Mouse (Mus musculus): ENCODE results near the gene Cabin1.

Cabin1 gene

GRCm38 (mm10) chr10:75701280-75701679, 62.9 kb downstream of the Cabin1 start:
- DNase-seq (ENCODE audit: low spot score in 2 of 2) = no peak

GRCm38 (mm10) chr10:75697693-75698092, 66.4 kb downstream of the Cabin1 start:
- no peak for DNase-seq (ENCODE audit: low spot score in 2 of 2)

DNA sequence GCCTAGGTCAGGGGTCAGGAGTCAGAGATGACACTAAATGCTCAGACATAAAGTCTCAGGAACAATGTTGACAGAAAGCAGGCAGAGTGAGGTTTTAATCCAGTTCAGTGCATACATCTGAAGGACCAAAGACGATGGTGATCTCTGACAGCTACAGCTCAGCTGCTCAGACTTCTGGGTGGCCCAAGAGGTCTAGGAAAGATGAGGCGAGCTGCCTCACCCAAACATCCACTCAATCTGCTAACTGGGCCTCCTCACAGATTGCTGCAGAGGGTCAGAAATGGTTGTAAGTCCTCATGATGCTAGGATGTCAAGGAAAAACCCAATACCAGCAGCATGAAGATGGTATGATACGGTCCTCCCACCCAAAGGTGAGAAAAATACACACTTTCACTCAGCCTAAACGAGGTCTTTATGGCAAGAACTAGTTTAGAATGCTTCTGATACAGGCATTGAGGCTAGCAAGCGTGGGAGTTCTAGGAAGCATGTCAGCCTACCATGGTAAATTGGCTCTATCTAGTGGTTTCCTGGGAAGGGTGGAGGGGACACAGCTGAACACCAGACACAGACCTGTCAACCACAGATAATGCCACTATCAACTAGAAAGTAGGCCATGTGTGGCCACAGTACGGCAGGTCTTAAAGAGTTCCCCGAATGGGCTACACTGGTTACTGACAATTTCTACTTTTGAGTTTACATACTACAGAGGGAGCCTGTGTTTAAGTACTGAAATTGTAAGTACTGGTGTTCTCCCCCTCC, 67.4 kb downstream of the Cabin1 start:
- DNase-seq (ENCODE audit: low spot score in 2 of 2) = no peak

DNA sequence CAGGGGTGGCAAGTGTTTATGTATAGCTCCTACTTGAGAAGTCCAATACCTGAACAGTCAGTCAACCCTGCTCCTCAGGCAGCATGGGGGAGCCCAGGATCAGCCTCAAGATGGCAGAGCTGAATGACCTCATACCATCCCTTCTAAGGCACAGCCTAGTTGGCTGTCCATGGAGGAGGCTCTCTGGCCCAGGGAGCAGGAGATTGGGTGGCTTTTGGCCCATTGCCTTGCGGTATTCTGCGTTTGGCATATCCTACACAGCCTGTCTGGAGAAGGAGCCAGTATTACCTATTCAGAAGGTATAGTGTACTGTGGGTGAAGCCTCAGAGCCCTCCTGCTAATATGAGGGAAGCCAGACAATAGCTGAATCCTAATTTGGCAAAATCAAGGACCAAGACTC, 68.6 kb downstream of the Cabin1 start:
- DNase-seq (ENCODE audit: low spot score in 2 of 2) = no peak

GRCm38 (mm10) chr10:75695078-75695477, 69.1 kb downstream of the Cabin1 start:
- DNase-seq (ENCODE audit: low spot score in 2 of 2) = no peak

DNA sequence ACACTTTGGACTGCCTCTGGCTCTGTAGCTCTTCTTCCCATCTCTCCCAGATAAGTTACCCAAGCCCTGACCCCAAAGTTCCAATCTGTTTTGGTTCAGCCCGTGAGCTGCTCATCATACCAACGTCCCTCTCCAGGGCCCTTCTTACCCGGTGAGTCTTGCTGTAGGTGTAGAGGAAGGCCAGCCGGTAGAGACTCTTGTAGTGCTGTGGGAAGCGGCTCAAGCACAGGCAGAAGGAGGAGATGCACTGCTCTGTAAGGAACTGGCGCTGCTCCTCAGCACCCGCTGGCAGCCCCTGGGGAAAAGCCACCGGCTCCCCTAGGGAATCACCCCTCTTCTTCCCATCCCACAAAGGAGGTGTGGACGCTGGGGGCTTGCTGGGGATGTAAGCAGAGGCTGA, 69.6 kb downstream of the Cabin1 start:
- DNase-seq (ENCODE audit: low spot score in 2 of 2) = no peak

DNA sequence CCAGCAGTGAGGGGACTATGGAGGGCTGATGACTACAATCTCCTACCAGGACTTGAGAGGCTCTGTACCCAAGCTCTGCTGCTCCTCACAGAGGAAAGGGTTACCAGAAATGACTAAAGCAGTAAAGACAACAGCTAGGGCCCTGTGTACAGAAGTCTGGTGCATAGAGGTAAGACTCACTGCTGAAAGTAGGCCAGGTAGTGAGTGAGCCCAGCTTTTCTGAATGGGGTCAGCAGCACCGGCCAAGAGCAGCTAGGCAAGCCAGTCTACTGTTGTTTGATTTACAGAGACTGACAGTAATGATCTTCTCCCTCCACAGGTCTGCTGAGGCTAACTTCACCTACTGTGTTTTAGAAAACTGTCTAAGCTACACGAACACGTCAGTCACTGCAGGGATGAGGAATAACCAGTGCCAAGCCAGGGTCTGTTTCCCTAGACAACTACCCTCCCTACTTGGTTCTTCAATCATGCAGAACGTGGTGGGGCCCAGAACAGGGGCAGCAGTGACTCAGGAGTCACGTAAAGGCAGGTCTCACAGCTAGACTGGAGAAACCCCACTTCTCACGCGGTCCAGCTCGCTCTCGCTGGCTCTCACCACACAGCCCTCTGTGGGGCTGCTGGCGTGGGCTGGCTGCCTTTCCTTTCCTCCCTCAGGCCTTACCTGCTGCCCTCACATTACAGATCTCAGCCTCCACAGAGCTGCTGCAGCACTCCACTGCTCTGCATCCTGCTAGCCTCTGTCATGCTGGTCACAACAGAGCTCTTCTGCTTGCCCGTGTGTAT, 70.5 kb downstream of the Cabin1 start:
- DNase-seq (ENCODE audit: low spot score in 2 of 2) = no peak

GRCm38 (mm10) chr10:75688598-75688997, 75.5 kb downstream of the Cabin1 start:
- no peak for DNase-seq (ENCODE audit: low spot score in 2 of 2)

DNA sequence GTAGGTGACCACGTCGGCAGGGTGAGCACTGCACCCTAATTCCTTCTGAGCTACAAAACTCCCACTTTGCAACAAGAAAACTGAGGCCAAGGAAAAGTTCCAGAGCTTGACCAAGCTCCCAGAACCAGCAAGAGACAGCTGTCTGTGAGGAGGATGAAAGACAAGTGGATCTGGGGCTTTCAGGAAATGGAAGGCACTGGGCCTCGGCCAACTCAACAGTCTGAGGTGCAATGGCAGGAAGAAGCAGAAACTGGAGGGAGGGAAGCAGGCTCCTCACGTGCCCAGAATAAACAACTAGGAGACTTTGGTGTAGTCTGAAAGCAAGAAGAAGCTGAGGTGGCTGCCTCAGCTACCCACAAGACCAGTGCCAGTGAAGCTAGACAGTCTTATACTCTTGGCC, 77.4 kb downstream of the Cabin1 start:
- no peak for DNase-seq (ENCODE audit: low spot score in 2 of 2)

DNA sequence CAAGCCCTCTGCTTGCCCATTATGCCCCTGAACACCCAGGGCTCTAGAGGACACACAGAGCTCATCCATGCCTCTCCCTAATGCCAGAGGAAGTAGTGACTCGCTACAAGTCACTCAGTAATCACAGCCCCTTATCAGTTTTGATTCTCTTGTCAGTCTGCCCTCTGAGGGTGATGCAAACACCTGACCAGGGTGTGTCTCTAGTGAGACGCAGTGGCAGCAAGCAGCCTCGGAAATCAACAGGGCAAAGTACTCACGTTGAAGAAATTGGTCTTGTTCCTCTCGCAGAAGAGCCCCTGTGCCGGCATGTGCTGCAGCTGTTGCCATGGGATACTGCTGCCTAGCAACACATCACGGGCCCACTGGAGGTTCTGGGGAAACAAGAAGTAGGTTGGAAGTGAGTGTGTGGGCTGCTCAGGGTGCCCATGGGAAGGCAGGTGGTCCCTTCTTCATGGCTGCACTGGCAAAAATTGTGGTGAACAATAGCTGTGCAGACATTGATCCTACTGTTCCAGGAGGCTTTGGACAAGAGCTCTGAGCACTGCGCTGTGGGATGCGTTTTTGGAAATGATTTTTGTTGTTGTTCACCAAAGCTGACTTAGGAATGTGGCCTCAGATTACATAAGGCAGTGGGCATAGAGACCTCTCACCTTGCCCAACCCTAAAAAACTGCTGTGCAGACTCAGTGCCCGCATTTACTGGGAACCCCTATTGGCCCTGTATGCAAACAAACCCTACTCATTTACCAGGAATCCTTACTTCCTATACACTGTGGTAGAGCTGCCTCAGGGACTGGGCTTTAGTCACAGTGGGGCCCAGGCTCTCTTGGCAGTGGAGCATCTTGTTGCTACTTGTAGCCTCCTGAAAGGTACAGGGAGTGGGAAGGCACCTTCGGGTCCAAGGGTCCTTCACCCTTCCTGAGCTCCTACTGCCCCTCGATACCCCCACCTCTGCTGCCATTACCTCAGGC, 79.8 kb downstream of the Cabin1 start:
- no peak for DNase-seq (ENCODE audit: low spot score in 2 of 2)

DNA sequence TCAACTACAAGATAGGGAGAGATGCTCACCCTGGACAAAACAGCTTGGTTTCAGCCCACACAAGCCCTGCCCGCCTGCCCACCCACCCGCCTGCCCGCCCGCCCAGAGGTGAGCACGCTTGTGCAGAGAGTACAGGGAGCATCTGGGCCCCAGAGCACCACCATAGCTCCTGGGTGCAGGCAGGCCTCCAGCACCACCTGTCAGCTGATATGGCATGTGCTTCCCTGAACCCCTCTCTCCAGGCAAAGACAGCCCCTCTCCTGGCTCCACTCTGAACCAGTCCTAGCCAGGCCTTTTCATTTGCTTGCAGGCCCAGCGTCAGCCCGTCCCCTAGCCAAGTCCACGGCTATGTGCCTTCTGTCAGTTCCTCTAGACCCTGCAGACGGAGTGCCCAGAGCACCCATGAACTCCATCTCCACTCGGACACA, 83.6 kb downstream of the Cabin1 start:
- DNase-seq (ENCODE audit: low spot score in 2 of 2) = no peak

- no peak for DNase-seq (ENCODE audit: low spot score in 2 of 2)
These were observed 84.9 kb downstream of the Cabin1 start for GRCm38 (mm10) chr10:75679204-75679603.

- DNase-seq (ENCODE audit: low spot score in 2 of 2) = no peak
These were observed 86.2 kb downstream of the Cabin1 start for GRCm38 (mm10) chr10:75677989-75678388.

- DNase-seq (ENCODE audit: low spot score in 2 of 2) = no peak
These were observed 86.6 kb downstream of the Cabin1 start for GRCm38 (mm10) chr10:75677571-75677970.

GRCm38 (mm10) chr10:75676819-75677565, 87.1 kb downstream of the Cabin1 start:
- DNase-seq (ENCODE audit: low spot score in 2 of 2) = no peak

- no peak for DNase-seq (ENCODE audit: low spot score in 2 of 2)
These were observed 87.9 kb downstream of the Cabin1 start for GRCm38 (mm10) chr10:75676286-75676685.

DNA sequence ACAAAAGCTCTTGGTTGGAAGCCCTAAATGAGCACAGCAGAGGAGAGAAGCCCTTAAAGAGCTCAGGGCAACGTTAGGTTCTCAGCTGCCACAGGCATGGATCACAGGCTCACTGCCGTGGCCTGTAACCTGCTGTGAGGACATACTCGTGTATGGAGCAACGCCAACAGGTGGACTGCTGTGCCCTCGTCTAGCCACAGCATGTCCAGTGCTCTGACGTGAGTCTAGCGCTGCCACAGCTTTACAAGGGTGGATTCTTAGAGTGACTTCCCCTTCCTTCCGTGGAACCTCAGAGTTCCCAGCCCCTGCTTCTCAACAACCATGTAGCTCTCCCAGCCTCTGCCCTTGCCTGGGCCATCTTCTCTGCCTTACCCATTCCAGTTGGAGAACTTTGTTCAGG, 88.5 kb downstream of the Cabin1 start:
- DNase-seq (ENCODE audit: low spot score in 2 of 2) = no peak

GRCm38 (mm10) chr10:75669936-75670335, 94.2 kb downstream of the Cabin1 start:
- no peak for DNase-seq (ENCODE audit: low spot score in 2 of 2)

- DNase-seq (ENCODE audit: low spot score in 2 of 2) = peak in 1 of 2 experiments; percentile 72
These were observed 96.2 kb downstream of the Cabin1 start for GRCm38 (mm10) chr10:75667911-75668270.

GRCm38 (mm10) chr10:75667115-75667910, 96.8 kb downstream of the Cabin1 start:
- peak; percentile 55 to 61 for DNase-seq (ENCODE audit: low spot score in 2 of 2)

Measured in spleen, postnatal 14 days (tissue).